Mouse (Mus musculus) gonadal fat pad, adult 2 months (tissue): ENCODE measurements around the gene Tpp1. TPM values are rescaled to one million over a fixed set of nuclear protein-coding genes. Genes with fewer than 3 reads are reported as not detected.
"Not testable (repeated sequence)": the region's sequence is repeated elsewhere in the genome, so short reads cannot be mapped to it uniquely, and the experiment has no call there.

Experiments used
- DNase-seq: peaks from one replicate; pipeline ENCODE4 v3.0.0-alpha.2; 2012; ENCODE audit warnings: low read depth
- polyA plus RNA-seq: library from polyadenylated mRNA; depleted of rRNA; stranded (reverse); fragments of >200 nt; gene quantifications from 2 replicates; pipeline ENCODE4 v1.2.3, GENCODE M21; 2012

Tpp1 gene
- polyA plus RNA-seq, 1 experiment = 170 TPM

DNA sequence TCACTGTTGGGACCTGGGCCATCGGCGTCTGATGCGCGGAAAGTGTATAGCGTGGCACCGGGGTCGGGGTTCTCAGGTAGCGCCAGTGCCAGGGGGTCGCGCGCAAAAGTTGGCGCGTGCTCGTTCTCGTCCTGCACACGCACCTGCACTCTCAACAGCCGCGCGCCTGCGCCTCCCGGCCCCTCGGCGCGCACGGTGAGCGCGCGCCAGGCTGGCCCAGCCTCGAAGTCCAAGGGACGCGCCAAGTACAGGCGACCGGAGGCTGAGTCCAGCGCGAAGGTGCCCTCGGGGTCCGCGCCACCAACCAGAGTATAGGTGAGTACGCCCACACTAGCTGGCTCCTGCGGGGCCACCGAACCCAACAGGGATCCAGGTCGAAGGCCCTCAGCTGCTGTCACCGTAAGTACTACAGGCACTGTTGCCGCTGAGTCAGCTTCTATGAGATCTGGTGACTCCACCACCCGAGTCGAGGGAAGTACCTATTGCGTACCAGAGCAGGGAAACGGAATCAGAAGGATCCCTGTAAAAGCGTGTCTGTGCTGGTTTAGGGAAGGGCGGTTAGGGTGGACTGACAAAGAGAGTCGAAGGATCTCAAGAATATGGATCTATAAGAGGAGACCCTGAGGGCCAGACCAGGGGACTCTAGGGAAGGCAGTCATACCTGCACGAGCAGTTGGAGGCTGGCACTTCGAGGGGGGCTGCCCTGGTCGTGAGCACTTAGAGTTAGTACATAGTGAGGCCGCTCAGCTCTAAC is 10.7 kb upstream of the Tpp1 start:
- no peak for DNase-seq

GRCm38 (mm10) chr7:105761813-105762484 is 9.9 kb upstream of the Tpp1 start:
- no peak for DNase-seq

DNA sequence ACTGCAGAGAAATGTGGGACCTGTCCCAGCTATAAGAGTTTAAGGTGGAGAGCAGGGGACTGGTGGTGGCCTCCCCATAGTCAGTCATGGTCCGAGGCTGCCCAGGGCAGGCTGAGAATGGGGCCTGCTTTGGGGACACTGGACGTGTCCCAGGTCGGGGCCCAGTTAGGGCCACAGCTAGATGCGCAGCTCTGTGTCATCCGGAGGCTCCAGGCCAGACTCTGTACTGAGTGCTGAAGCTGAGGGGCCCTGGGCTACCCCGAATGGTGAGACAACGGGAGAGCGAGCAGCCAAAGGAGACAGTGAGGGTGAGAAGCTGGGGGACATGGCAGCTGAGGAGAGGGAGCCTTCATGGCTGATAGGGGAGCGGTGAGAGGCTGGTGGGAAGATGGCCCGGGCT is 1.2 kb upstream of the Tpp1 start:
- DNase-seq = no peak

DNA sequence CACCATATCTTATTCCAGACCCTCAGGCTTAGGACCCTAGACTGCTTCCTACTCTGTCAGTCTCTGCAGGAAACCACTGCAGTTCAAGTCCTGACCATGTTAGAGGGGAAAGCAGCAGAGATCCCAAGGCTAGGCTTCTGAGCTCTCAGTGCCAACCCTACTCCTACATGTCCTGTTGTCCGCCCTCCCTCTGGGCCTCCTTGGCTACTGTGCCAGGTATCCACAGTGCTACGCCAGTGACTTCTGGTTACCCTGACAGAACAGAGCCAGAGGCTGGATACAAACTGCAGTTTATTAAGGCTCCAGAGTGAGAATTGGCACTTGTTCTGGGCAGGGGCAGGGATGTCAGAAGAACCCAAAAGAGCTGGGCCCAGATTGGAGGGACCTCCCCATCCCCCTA is 681 bp upstream of the Tpp1 start:
- DNase-seq = no peak

DNA sequence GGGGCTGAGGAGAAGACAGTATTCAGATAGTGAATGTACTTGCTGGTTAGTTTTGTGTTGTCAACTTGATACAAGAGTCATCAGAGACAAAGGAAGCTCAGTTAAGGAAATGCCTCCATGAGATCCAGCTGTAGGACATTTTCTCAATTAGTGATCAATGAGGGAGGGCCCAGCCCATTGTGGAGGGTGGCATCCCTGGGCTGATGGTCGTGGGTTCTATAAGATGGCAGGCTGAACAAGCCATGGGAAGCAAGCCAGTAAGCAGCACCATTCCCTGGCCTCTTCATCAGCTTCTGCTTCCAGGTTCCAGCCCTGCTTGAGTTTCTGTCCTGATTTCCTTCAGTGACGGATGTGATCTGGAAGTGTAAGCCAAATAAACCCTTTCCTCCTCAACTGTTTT is 4.3 kb downstream of the Tpp1 start:
- no peak for DNase-seq

GRCm38 (mm10) chr7:105743926-105744590 is 8.0 kb downstream of the Tpp1 start, which contains the start of gene Taf10:
Gene Taf10, minus strand, starts transcription at chr7:105744361.
- DNase-seq = no peak

DNA sequence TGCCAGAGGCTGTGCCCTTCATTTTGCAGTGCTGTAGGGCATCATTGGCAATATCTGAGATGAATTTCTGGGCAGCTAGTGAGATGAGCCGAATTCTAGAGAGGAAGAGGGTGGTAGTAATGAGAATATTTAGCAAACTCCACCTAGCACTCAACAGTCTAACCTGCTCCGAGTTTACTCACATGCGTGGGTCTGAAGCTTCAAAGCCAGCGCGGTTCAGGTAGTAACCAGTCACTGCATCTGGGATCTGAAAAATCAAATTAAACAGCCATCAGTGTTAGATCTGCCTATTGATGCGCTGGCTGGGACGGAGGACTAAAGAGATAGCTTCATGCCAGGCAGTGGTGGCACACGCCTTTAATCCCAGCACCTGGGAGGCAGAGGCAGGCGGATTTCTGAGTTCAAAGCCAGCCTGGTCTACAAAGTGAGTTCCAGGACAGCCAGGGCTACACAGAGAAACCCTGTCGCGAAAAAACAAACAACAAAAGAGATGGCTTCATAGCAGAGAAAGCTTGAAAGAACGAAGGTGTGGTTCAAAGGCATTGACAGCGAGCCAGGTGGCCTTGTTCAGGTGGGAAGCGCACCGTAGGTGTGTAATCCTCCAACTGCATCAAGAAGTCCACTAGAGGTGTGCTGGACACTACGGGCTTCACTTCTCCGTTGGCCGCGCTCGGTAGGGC is 8.6 kb downstream of the Tpp1 start:
- not testable (repeated sequence) for DNase-seq

DNA sequence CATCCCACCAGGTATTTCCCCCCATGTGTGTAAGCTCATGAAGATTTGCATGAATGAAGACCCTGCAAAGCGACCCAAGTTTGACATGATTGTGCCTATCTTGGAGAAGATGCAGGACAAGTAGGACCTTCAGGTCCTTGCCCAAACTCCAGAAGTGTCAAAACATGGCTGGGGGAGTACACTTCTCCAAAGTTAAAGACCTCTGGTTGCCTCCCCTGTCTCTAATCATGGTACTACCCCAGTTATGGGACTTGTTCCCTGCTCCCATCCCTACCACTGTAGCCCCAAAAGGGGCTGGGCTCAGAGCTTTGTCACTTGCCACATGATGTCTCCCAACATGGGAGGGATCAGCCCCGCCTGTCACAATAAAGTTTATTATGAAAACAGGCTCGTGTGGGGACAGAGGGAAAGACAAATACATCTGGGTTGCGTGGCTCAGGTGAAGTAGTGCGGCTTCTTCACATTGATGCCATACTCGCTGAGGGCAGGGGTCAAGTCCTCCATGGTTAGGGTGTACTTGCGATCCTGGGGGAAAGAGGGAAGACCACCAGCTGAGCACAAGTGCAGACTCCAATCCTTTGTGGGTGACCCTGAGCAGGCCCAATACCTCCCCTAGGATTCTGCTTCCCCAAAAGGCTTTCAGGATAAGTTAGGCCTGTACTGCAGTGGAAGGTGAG is 9.4 kb downstream of the Tpp1 start:
- not testable (repeated sequence) for DNase-seq

- no peak for DNase-seq
Observed at GRCm38 (mm10) chr7:105741978-105742377, 10.1 kb downstream of the Tpp1 start.

GRCm38 (mm10) chr7:105740851-105741250 is 11.2 kb downstream of the Tpp1 start:
- DNase-seq = no peak

DNA sequence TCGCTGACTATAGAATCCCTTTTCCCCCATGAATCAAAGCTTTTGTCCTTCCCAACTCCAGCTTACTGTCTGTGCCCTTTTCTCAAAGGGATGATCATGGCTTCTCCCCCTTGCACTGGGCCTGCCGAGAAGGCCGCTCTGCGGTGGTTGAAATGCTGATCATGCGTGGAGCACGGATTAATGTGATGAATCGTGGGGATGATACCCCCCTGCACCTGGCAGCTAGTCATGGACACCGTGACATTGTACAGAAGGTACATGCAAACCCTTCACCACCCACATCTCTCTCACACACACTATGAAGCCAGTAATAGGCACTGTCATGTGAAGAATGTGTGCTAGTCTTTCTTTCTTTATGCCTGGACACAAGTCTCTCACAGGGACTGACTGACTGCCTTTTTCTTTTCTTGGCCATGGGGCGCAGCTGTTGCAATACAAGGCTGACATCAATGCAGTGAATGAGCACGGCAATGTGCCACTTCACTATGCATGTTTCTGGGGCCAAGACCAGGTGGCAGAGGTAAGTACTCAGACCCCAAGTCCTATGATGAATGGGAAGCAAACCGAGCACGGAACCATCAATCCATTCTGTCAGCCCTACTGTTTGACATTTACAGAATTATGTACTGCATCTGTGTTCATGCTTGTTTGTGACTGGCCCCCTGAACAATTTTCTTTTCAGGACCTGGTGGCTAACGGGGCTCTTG is 11.8 kb downstream of the Tpp1 start:
- no peak for DNase-seq

DNA sequence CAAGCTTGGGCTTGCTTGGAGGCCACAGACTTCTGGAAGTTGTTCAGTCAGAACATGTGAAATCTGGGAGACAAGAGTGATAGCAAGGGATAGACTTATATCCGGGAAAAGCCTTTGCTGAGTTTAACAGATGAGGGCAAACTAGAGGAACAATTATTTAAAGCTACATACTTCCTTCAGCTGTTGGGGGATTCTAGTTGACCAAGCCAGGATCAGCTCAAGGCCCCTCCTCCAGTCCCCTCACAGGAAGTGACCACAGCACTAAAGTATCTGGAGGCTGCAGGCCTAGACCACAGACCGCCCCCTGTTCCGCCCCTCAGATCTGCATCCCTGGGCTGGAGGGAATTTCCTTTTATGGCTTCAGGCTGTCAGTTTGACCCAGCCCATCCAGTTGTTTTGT is 13.1 kb downstream of the Tpp1 start:
- DNase-seq = no peak

GRCm38 (mm10) chr7:105738286-105738685 is 13.7 kb downstream of the Tpp1 start:
- no peak for DNase-seq

DNA sequence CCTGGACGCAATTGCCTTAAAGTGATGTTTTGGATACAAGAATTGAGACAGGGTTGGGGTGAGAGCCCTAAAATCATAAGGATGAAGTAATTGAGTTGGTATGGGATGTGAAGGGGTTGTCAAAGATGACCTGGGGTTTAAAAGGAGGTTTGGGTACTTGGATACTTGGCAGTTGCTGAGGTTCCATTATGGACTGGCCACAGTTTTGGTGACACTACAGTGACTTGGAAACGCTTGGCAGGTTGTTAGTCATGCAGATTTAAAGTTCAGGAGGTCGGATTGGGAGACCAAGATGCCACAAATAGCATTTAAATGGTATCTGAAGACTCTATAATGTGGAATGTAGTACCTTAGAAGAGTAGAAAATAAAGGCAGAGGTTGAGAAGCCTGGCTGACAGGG is 14.4 kb downstream of the Tpp1 start:
- DNase-seq = no peak

GRCm38 (mm10) chr7:105736911-105737521 is 15.0 kb downstream of the Tpp1 start, which contains the start of gene Rrp8:
Gene Rrp8, minus strand, starts transcription at chr7:105737385.
- DNase-seq = no peak

- DNase-seq = peak; percentile 41
Observed at GRCm38 (mm10) chr7:105736264-105736901, 15.7 kb downstream of the Tpp1 start, which contains the start of gene Ilk. Gene Ilk, plus strand, starts transcription at chr7:105736592.

- not testable (repeated sequence) for DNase-seq
Observed at GRCm38 (mm10) chr7:105735464-105735863, 16.6 kb downstream of the Tpp1 start.

- no peak for DNase-seq
Observed at GRCm38 (mm10) chr7:105734826-105735225, 17.2 kb downstream of the Tpp1 start.

GRCm38 (mm10) chr7:105733836-105734235 is 18.2 kb downstream of the Tpp1 start:
- no peak for DNase-seq
